Mouse (Mus musculus) ES-Bruce4 (cell line): Measurements from ENCODE around the gene Csf2rb2. TPM values are rescaled to one million over a fixed set of nuclear protein-coding genes. Genes with fewer than 3 reads are reported as not detected.

Experiments
- H3K27ac ChIP-seq: 2 replicates; pipeline ENCODE4 v1.5.1; 2012; ENCODE audit warnings: low read length, inconsistent platforms; ENCODE audit not compliant: insufficient read depth
- H3K27me3 ChIP-seq: 2 replicates; pipeline ENCODE4 v1.6.1; 2012; ENCODE audit warnings: mild to moderate bottlenecking, low read length, inconsistent platforms; ENCODE audit not compliant: control insufficient read depth, poor library complexity, insufficient read depth, severe bottlenecking
- H3K36me3 ChIP-seq: 2 replicates; pipeline ENCODE4 v1.6.1; 2012; ENCODE audit warnings: inconsistent platforms, mild to moderate bottlenecking, low read length, moderate library complexity; ENCODE audit not compliant: control insufficient read depth, poor library complexity, insufficient read depth, severe bottlenecking
- H3K4me1 ChIP-seq: one replicate; pipeline ENCODE4 v1.8.1; 2011; ENCODE audit warnings: low read length; ENCODE audit not compliant: control insufficient read depth, insufficient read depth
- H3K4me3 ChIP-seq: 2 replicates; pipeline ENCODE4 v1.5.1; 2011; ENCODE audit warnings: low read depth, mild to moderate bottlenecking, low read length
- H3K9ac ChIP-seq: 2 replicates; pipeline ENCODE4 v1.6.1; 2012; ENCODE audit warnings: low read depth, mild to moderate bottlenecking, inconsistent platforms; ENCODE audit not compliant: poor library complexity, severe bottlenecking
- H3K9me3 ChIP-seq: replicated peaks from 2 replicates; pipeline ENCODE4 v1.6.1; 2012; ENCODE audit warnings: mild to moderate bottlenecking, low read length, inconsistent platforms; ENCODE audit not compliant: control insufficient read depth, poor library complexity, insufficient read depth, severe bottlenecking
- CTCF ChIP-seq: IDR thresholded peaks from one replicate; pipeline ENCODE4 v1.8.1; 2011; ENCODE audit warnings: low read depth, low read length
- EP300 ChIP-seq: IDR thresholded peaks from 2 replicates; pipeline ENCODE4 v1.6.1; 2011; ENCODE audit warnings: low read depth, low read length; ENCODE audit not compliant: insufficient read depth
- POLR2A ChIP-seq: IDR thresholded peaks from one replicate; pipeline ENCODE4 v1.8.1; 2011; ENCODE audit warnings: low read length; ENCODE audit not compliant: insufficient read depth
- polyA plus RNA-seq: library from polyadenylated mRNA; stranded (reverse); fragments of >200 nt; gene quantifications from 2 replicates; pipeline ENCODE4 v1.2.4, GENCODE M21; 2011; ENCODE audit warnings: low read depth; ENCODE audit not compliant: missing spikeins, insufficient read depth, insufficient read length

Csf2rb2 gene
- polyA plus RNA-seq, 1 experiment: not detected

GRCm38 (mm10) chr15:78287941-78288340 lies 17.6 kb downstream of the Csf2rb2 start:
- H3K36me3 ChIP-seq: no peaks in the 10 kb centered on the region
- H3K4me1 ChIP-seq: no peaks in the 10 kb centered on the region
- H3K27ac ChIP-seq: no peak overlapping the region
- TF ChIP-seq CTCF: no peak
- no peak for TF ChIP-seq POLR2A
- TF ChIP-seq EP300: no peak
- no peak overlapping the region for H3K4me3 ChIP-seq
- H3K9ac ChIP-seq: no peak overlapping the region
- no peaks in the 10 kb centered on the region for H3K27me3 ChIP-seq
- H3K9me3 ChIP-seq: no peaks in the 10 kb centered on the region

- TF ChIP-seq POLR2A (no peak), EP300 (no peak), CTCF (no peak)
- no peak overlapping the region for H3K27ac ChIP-seq
- no peaks in the 10 kb centered on the region for H3K9me3 ChIP-seq
- H3K4me3 ChIP-seq: no peak overlapping the region
- no peaks in the 10 kb centered on the region for H3K27me3 ChIP-seq
- H3K9ac ChIP-seq: no peak overlapping the region
- H3K4me1 ChIP-seq: no peaks in the 10 kb centered on the region
- H3K36me3 ChIP-seq: no peaks in the 10 kb centered on the region
These were observed 27.2 kb downstream of the Csf2rb2 start for GRCm38 (mm10) chr15:78278308-78278707.

- no peak overlapping the region for H3K9ac ChIP-seq
These were observed 34.3 kb downstream of the Csf2rb2 start for GRCm38 (mm10) chr15:78271208-78271607.

GRCm38 (mm10) chr15:78267865-78268264 lies 37.7 kb downstream of the Csf2rb2 start:
- no peaks in the 10 kb centered on the region; the same call in 1 of the 2 replicates for H3K27me3 ChIP-seq
- no peak overlapping the region for H3K4me3 ChIP-seq
- H3K9me3 ChIP-seq: no peaks in the 10 kb centered on the region
- no peak overlapping the region for H3K27ac ChIP-seq
- no peaks in the 10 kb centered on the region for H3K36me3 ChIP-seq
- H3K4me1 ChIP-seq: peaks cover 3% of the 10 kb centered on the region
- TF ChIP-seq POLR2A (no peak), CTCF (no peak), EP300 (no peak)
- no peak overlapping the region for H3K9ac ChIP-seq

More at GRCm38 (mm10) chr15:78271208-78271607, 34.3 kb downstream of the Csf2rb2 start:
- H3K27me3 ChIP-seq: no peaks in the 10 kb centered on the region; the same call in 1 of the 2 replicates
- TF ChIP-seq POLR2A (no peak), EP300 (no peak), CTCF (no peak)
- H3K9me3 ChIP-seq: no peaks in the 10 kb centered on the region
- H3K4me1 ChIP-seq: no peaks in the 10 kb centered on the region
- H3K27ac ChIP-seq: no peak overlapping the region
- H3K4me3 ChIP-seq: no peak overlapping the region
- H3K36me3 ChIP-seq: no peaks in the 10 kb centered on the region

- Histone ChIP-seq H3K4me3 (no peak overlapping the region), H3K27ac (no peak overlapping the region), H3K9me3 (no peaks in the 10 kb centered on the region), H3K4me1 (peaks cover 3% of the 10 kb centered on the region), H3K9ac (no peak overlapping the region), H3K27me3 (no peaks in the 10 kb centered on the region; the same call in 1 of the 2 replicates), H3K36me3 (no peaks in the 10 kb centered on the region)
- TF ChIP-seq CTCF (no peak), EP300 (no peak), POLR2A (no peak)
These were observed 38.1 kb downstream of the Csf2rb2 start for GRCm38 (mm10) chr15:78267441-78267840.

DNA sequence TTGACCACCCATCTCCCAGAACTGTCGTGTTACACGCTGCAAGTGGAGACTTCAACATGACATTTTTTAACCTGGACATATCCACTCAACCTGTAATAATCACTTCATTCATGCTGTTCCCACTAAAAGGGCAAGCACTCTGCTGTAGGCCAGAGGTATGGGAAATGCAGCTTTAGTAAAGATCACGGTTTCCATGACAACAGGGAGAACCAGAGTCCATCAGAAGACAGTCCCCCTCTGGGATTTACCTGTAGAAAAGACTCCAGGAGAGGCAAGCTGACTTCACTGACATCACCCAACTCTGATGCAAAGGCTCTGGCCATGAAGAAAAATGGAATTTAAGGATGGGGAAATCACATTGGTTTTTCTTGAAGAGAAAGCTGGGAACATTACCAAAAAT lies 42.2 kb downstream of the Csf2rb2 start:
- peaks cover 3% of the 10 kb centered on the region for H3K4me1 ChIP-seq
- H3K9me3 ChIP-seq: no peaks in the 10 kb centered on the region
- no peaks in the 10 kb centered on the region; the same call in 1 of the 2 replicates for H3K27me3 ChIP-seq
- H3K27ac ChIP-seq: no peak overlapping the region
- H3K9ac ChIP-seq: no peak overlapping the region
- H3K4me3 ChIP-seq: no peak overlapping the region
- H3K36me3 ChIP-seq: no peaks in the 10 kb centered on the region
- TF ChIP-seq CTCF: no peak
- TF ChIP-seq POLR2A: no peak
- no peak for TF ChIP-seq EP300
